Mouse (Mus musculus): ENCODE results near the gene Ppp2r5a.

DNA sequence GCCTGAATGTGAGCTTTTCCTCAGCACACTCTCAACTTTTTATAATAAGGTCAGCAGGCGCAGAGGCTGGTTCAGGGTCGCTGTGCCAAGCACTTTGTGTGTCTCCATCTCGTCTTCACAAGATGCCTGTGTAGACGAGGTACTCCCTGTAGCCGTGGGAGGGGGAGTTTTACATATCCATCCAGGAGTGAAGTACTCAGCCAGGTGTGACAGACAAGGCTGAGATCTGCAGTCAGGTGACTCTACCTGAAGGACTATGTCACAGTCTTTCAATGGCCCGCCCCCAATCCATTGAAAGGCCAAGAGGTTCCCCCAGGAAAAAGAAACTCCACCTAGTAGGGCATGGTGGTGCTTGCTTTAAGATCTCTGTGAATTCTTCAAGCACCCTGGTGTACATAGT, 89.9 kb downstream of the Ppp2r5a start:
- TF ChIP-seq CTCF (IDR thresholded peaks at IDR 0.05; ENCODE audit: control insufficient read depth, insufficient read depth, low read length) (no peak), POLR2A (IDR thresholded peaks at IDR 0.05; ENCODE audit: borderline replicate concordance, control insufficient read depth, low read depth, low read length) (no peak)

Data from bone marrow, adult 2 months (tissue).